Mouse (Mus musculus): Measurements from ENCODE around the gene Ptprf. TPM values are rescaled to one million over a fixed set of nuclear protein-coding genes. Genes with fewer than 3 reads are reported as not detected.

The Ptprf gene
- total RNA-seq, 2 experiments from 2014 or later = 67.6 to 77.5 TPM

DNA sequence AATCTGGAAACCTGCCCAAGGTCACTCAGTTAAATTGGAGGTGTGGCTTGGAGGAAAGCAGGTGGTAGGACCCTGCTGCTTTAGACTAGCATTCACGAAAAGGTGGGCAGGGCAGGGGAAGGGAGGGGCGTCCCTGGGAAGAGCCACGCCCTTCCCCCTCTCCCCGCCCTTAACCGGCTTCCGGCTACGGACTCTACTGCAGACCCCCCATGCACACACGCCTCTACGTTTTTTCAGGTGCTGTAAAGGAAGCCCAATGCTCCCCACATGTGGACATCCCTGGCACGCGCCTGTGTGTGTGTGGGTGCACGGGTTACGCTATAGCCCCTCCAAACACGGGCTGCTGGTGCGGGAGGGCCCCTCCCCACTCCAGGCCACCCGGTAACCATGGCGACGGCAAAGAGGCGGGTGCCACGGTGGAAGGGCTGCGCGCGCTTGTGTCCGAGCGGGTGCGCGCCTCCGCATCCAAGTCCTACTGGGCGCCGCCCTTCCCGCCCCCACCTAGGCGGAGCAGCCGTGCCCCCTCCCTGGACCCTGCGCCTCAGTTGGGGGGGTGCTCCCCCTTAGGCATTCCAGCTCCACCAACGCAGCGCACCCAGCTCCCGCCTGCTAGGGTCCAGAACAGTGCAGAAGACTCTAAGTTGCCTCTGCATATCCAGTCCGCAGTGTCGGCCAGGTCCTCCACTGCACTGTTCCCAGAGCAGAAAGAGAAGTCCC lies 30.5 kb downstream of the Ptprf start:
- DNase-seq (ENCODE audit: low spot score in 2 of 2) = peak; percentile 60 to 62

DNA sequence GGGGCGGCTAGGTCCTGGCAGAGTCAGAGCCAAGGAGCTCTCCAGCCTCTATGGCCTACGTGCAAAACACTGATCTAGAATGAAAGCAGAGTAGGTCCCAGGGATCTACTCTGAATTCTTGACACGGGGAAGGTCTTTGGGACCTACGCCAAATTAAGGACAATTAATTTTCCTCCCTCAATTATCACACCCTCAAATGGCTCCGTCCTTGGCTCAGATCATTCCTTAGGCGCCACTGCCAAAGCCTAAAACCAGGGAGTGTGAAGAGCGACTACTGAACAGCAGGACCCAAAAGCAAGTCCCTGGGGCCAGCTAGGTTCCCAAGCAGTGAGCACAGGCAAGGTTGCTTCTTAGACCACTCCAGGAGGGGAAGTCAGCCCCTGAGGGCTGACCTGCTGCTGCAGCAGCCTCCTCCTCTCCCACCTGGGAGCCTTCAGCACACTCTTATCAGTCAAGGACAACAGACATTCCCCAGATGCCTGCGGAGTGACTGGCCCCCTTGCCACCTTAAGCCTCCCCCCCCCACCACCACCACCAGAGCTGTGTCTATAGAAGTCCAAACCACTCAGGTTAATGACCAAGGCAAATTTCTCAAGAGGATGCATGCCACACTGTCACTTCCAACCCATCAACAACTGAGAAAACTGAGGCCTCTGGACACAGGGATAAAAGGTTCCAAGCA lies 31.3 kb downstream of the Ptprf start:
- DNase-seq (ENCODE audit: low spot score in 2 of 2) = peak in 1 of 2 experiments; percentile 19

DNA sequence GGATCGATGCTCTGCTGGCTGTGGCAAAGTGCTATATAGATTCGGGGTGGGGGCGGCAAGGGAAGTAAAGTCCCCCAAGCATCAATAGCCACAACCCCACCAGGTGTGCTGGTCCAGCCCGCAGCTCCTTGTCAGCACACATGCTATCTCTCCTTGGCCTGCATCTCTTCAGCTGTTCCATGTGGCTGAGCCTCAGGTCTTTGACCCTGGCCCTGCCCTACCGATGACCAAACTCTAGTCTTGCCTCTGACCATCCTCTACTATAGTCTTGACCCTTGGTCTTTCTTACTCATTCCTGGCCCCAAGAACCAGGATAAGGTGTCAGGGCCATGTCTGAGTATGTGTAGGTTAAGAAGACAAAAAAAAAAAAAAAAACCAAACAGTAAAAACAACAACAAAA lies 33.2 kb downstream of the Ptprf start:
- DNase-seq (ENCODE audit: low spot score in 2 of 2) = no peak

DNA sequence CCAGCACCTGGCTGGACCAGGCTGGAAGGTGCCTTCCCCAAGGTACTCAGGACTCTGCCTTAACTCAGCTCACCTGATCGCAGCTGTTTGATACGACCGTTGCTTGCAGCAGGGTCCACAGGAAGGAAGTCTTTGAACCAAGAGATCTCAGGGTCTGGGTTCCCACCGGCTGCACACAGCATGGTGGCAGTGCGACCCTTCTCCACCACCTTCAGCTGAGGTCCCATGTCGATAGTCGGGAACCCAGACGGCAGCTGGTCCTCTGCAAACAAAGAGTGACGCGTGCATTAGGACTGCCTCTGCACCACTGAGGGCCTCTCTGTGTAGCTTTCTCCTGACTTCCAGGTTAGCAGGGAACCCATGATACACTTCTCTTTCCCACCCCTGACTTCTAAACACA lies 33.8 kb downstream of the Ptprf start:
- DNase-seq (ENCODE audit: low spot score in 2 of 2) = no peak

DNA sequence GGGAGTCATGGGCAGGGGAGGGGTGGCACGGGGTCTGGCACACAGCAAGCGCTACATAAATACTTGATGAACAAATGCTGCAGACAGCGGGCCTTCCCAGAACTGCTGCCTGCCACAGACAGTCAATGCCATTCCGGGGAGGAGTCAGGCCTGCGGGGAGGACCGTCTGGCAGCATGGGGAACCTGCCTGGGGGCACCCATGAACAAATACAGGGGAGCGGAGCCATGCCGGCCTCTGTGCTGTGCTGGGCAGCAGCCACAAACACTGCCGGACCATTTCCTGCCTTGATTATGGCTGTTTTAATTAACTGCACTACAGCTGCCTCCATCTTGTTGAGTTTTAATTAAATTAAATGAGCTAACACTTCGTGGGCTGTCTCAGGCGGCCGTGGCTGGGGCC lies 35.0 kb downstream of the Ptprf start:
- no peak for DNase-seq (ENCODE audit: low spot score in 2 of 2)

DNA sequence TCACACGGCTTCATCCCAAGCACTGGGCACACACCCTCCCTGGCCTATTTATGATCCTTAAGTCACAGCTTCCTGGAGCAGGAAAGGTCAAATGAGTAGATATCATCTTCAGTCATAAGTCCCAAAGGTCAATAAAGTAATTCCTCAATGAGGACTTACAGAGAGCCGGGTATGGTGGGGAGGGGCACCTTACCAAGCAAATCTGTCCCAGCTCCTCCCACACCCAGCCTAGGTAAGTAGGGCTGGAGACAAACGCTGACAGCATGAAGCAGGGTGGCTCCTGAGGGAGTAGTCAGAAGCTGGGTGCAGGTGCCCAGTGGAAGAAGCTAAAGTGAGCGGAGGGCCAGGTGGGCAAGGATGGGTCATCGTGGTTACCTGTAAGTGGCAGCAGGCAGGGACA lies 36.3 kb downstream of the Ptprf start:
- no peak for DNase-seq (ENCODE audit: low spot score in 2 of 2)

DNA sequence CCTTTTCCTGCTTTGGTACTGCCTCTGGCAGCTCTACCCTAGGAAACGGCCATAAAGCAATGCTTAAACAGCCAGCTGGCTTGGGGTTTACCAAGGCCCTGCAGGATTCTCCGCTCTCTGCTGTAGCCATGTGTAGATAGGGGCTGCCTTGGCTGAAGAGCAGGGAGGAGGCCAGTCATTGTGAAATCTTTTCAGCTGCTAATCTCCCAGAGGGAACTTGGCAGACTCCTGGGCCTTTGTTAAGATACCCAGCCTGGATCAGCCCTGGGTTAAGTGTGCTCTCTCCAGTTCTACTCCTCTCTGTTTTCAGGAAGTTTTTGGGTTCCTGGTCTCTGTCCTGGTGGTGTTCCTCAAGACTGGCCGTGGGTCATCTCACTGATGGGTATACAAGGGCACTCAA lies 43.9 kb downstream of the Ptprf start:
- no peak for DNase-seq (ENCODE audit: low spot score in 2 of 2)

DNA sequence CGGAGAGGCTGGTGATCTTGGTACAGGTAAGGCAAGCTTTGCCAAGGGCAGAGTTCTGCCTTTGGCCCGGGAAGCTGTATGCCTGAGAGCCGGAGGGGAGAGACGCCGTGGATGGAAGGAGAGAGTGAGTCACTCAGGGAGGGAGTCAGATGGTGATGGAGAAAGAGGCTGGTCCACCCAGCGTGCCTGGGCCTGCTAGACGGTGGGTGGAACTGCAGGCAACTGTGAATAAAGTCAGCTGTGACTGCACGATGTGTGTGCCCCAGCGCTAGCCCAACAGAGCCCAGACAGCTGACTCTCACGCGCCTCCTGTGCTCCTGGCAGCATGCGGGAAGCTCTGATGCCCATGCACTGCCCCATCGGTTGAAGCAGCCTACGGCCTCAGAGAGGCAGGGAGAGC lies 45.4 kb downstream of the Ptprf start:
- DNase-seq (ENCODE audit: low spot score in 2 of 2) = peak; percentile 40 to 48

DNA sequence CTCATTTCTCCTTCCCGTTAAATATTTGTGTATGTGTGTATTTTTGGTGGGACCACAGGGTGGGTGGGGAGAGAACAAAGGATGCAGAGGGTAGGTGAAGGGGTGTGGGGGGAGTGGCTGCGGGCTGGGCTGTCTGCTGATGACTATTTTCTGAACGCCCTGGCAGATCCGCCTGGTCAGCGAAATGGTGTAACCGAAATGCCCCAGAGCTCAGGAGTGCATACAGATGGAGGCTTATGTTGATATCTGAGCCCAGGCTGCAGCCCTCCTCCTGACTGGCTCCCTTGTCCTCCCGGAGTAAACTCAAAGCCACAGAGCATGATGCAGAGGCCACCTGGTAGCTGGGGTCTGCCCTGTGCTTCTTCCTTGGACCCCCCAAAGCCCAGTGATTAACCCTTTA lies 47.4 kb downstream of the Ptprf start:
- DNase-seq (ENCODE audit: low spot score in 2 of 2) = no peak

DNA sequence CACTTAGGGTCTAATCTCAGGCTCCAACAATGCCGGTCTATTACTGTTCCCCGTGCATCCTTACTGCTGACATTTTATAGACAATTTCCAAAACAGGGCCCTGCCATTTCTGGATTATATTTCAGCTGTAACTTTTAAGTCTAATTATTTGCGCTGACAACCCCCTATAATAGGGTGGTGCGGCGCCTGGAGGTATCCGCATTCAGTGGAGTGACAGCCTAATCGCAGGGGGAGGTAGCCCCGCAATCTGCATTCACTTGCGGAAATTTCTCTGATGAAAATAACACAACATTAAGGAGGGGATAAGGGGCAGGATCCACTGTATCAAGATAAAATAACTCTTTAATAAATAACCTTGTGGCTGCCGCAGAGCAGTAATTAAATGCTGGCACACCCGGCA lies 47.9 kb downstream of the Ptprf start:
- no peak for DNase-seq (ENCODE audit: low spot score in 2 of 2)

DNA sequence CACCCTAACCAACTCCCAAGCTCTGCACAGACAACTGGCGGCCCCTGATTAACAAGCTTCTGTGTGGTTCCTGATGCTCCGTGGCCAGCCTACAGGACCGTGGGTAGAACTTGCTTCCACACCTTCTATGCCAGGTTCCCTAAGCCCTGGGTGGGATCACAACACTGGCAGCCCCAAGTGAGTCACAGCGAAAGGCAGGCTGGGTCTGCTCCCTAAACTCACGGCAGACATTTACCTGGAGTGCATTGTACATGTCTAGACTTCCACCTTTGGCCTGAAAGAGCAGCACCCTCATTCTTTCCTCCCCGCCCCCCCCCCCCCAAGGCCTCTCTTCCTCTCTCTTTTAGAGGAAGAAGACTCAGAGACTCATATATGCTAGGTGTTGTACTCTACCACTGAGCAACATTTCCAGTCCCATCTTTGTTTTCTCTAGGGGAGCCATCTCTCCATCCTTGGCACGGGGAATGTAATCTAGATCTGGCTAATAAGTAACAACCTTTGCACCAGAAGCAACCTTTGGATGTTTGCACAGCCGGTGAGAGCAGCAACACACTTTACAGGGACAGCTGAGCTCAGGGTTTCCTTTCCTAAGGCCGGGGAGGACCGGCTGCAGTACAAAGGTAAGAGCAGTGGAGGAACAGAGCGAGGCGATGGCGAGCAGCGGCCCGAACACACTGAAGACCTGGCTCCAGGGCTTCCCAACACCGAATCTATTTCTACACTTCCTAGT lies 51.1 kb downstream of the Ptprf start:
- no peak for DNase-seq (ENCODE audit: low spot score in 2 of 2)

DNA sequence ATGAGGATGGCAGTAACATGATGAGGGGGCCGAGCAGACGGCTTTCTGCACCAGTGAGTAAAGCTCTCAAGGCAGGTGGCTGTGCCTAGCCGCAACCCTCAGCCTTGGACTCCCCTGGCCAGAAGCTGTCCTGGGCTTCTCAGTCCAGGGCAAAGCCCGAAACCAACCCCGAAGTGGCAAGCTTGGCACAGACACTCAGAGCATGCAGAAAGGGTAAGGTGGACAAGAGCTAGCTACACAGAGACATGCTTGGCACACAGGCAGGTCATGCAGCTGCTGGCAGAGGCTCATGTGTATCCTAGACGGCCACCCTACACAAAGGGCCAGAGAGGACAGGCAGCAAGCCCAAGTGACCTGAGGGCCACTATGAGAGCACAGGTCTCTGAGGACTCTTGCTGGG lies 52.5 kb downstream of the Ptprf start:
- no peak for DNase-seq (ENCODE audit: low spot score in 2 of 2)

DNA sequence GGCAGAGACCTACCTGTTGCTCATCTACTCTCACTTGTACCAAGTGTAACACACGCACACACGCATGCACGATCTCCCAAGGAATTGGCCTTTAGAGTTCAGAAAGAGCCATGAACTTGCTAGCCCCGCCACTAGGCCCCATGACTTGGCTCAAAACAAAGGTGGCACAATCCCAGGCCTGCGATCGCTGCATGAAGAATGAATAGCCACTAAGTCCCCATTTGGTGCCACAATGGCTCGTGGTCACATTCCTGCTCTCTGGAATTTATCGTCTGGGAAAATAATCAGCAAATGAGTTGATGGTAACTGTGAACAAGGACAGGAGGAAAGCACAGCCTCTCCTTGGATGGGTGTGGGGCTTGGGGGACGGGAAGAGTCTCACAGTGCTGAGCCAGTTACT lies 54.3 kb downstream of the Ptprf start:
- DNase-seq (ENCODE audit: low spot score in 2 of 2) = peak in 1 of 2 experiments; percentile 18

DNA sequence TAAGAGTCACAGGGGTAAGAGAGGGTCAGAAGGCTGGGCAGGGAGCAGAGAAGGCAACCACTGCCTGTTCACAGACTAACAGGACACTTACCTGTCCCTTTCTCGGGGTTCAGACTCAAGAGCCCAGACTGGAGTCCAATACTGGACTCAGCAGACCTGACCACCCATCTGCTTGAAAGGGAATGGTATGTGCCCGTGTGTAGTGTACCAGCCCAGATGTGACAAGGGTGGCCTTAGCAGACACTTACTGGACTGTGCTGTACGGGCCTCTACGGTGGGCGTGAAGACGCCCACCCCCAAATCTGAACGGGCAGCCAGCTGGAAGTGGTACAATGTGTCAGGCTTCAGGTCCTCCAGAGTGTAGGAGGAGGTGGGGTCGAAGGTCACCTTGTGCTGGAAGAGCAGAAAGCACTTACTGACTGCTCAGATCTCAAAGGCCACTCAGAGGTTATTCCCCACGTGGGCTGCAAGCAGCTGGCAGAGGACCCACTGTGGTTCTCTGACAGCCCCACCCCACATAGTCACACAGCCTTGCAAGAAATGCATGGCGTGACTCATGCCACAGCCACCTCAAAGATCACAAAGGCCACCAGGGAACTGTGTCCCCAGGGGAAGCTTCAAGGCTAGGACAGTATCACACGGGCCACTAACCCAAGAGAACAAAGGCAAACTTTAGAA lies 56.4 kb downstream of the Ptprf start:
- DNase-seq (ENCODE audit: low spot score in 2 of 2) = no peak

DNA sequence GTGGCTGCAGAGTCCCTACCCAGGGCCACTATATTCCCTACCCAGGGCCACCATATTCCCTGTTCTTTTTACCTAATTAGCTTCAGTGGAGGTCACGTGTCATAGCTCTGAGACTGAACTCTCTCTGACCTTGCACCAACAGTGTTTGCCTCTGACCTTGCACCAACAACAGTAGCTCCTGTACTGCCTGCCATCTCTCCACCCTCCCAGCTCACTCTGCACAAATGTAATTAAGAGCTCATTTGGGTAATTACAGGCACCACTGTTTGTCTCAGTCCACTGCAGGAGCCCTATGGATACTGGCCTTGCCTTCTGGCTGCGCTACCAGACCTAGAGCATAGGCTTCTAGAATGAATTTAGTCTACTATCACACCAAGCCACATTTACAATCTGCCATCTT lies 57.3 kb downstream of the Ptprf start:
- DNase-seq (ENCODE audit: low spot score in 2 of 2) = no peak

DNA sequence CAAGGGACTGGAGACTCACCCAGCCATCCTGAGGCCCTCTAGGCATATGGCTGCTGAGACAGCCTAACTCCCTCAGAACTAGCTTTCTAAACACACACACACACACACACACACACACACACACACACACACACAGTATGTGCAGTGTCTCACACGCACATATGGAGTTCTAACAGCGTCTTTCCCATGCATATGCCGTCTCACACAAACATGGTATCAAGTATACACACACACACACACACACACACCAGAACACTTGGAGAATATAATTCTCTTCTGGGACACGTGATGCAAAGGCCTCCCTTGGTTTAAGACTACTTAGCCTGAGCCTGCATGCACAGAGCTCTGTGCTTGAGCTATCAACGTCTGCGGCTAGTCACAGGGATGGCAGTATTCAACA lies 59.3 kb downstream of the Ptprf start:
- no peak for DNase-seq (ENCODE audit: low spot score in 2 of 2)

DNA sequence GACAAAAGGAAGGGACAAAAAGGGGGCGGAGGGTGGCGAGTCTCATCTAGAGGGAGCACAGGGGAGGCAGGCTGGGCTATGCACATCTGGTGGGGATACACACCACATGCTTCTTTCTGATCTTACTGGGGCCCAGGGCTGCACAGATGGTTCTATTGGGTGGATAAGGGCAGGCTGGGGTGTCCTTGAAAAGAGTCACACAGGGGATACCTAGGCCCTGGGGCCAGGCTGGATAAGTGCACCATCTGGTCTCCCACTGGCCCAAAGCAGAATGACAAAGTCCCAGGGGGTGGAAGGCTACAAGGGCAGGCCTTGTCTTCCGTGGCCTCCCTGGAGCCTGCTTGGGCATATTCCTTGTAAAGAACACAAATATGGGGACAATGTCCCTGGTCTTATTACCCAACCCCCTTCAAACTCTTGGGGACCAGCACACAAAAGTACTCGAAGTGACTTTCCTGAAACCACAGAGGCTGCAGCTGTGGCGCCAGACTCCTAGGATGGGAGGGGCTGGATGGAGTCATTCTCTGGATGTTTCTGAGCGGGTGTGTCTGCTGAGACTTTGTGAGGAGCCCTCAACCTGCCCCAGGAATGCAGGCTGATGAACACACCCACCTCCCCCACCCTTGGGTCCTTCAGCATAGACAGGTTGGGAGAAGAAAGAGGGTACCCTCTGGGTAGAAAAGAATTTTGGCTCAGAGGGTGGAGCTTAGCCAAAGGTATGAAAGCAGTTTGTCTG lies 62.0 kb downstream of the Ptprf start:
- DNase-seq (ENCODE audit: low spot score in 2 of 2) = no peak

DNA sequence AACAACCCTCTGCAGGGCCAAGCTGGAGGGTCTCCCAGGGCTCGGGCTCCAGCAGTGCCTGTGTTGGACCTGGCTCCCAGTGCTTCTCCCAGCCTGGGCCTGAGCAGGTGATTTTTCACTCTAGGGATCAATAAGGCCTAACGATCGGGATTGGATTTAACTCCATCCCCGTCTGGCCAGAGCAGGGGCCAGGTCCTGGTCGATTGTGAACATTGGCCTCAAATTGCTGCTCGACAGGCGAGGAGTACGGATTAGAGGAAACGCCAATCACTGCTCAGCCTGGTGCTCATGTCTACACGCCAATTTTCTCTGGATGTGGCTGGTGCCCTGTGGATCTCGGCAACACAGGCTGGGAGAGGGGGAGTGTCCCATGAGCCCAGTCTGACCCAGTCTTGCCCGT lies 63.8 kb downstream of the Ptprf start:
- no peak for DNase-seq (ENCODE audit: low spot score in 2 of 2)

DNA sequence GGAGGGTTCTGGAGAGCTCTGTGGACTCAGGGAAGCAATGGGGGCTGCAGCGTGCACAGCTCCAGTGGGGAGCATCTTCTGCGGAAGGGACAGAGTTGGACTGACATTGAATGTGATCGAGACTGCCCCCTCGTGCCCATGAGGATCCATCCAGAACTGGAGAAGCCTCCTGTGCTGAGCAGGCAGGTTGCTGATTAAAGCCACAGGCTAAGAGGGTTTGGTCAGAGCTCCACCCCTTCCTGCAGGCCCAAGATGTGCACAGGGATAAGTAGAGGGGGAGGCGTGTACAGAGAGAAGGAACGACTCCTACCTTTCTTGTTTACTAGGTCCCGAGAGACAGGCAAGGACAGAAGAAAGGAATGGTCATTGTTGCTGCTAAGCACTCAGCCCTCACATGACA lies 69.9 kb downstream of the Ptprf start:
- DNase-seq (ENCODE audit: low spot score in 2 of 2) = no peak

DNA sequence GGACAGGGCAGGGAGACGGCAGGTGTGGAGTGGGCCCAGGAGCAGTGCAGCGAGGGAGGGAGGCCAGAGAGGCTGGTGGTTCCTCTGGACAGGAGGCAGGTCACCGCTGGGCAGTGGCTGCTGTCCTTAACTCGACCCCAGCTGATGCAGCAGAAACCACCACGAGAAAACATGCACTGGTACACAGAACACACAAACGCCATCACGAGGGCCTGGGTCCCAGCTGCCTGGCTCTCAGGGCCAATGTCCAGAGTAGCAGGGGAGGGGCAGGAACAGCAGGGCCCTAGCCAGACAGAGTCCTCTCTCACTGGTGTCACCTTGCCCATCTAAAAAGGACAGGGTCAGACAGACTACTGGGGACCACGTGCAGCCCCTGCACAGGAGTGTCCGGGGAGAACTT lies 70.4 kb downstream of the Ptprf start:
- DNase-seq (ENCODE audit: low spot score in 2 of 2) = no peak

DNA sequence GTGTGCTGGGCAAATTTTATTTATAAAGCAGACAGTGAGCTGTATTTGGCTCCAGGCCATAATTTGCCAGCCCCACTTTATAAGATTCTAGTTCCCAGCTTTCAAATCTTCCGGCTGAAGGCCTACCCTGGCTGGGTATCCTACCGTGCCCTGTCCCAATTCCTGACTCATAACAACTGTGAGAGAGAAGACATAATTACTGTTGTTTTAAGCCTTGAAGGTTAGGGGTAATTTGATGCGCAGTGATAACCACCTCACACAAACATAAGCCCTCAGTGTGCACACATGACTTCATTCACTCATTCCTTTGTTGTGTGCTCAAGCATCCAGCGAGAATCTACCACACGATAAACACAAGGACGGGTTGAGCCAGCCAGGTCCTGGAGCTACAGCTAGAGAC lies 71.7 kb downstream of the Ptprf start:
- no peak for DNase-seq (ENCODE audit: low spot score in 2 of 2)
